Mouse (Mus musculus): Measurements from ENCODE around the gene Myo6. TPM values are rescaled to one million over a fixed set of nuclear protein-coding genes. Genes with fewer than 3 reads are reported as not detected.

Myo6 gene
- polyA plus RNA-seq, 1 experiment from 2014 or later: 23.1 TPM

DNA sequence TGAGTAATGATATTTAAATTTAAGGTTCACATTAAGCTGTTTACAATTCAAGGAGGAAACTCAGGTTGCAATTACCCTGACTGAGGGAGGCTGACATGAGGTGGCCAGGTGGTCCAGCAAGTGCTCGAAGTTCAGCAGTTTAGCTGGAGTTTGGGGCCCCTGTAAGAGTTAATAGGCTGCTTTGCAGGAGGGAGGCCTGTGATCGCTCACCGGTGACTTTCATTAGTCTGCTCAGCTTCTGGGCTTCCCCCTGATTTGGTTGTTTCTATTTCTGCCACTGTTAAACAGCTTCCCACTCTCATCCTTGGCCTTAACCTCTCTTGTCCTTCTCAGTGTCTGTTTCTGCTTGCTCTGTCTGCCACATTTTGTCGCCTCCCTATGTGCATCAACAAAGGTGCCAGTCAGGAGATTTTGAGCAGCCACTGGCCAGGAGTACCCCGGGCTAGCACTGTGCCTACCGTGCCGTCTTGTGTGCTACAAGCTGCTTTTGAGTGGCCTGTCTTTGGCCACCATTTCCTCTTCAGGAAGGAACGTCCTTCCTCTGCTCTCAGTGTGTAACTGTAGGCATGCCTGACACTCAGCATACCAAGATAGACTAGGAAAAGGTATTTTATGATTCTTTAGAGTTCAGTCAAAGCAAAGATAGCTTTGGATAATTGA is 97.7 kb downstream of the Myo6 start:
- no peaks in the 10 kb centered on the region for H3K4me1 ChIP-seq (ENCODE audit: insufficient read depth, low read depth, low read length)
- no peak for TF ChIP-seq CTCF (IDR thresholded peaks at IDR 0.05)
- no peak for TF ChIP-seq EP300 (IDR thresholded peaks at IDR 0.05)

DNA sequence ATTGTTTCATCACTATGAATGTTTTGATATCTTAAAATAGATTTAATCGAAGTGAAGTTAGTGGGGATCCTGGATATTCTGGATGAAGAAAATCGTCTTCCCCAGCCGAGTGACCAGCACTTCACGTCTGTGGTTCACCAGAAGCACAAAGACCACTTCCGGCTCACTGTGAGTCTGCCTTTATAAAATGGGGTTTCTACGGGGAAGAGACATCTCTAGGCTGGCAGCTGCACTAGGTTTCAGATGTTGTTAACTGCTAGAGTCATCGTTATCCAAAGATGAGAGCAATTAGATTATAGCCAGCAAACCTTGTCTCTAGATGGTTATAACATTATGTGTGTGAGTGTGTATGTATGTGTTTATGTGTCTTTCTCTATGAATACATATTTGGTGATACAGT is 101.3 kb downstream of the Myo6 start:
- Histone ChIP-seq H3K27me3 (replicated peaks; ENCODE audit: insufficient read depth, low read length) (no peaks in the 10 kb centered on the region), H3K4me3 (ENCODE audit: low read depth, low read length) (no peak overlapping the region), H3K36me3 (ENCODE audit: insufficient read depth, low read length) (peaks cover 7% of the 10 kb centered on the region; the same call in 1 of the 2 replicates), H3K9ac (replicated peaks; ENCODE audit: low read depth) (no peak overlapping the region), H3K9me3 (ENCODE audit: low read length) (no peaks in the 10 kb centered on the region), H3K27ac (ENCODE audit: low read length) (no peak overlapping the region), H3K4me1 (ENCODE audit: insufficient read depth, low read depth, low read length) (no peaks in the 10 kb centered on the region), H3K4me2 (replicated peaks; ENCODE audit: low read depth, low read length) (no peak overlapping the region)
- no peak for TF ChIP-seq CTCF (IDR thresholded peaks at IDR 0.05)
- TF ChIP-seq EP300 (IDR thresholded peaks at IDR 0.05): no peak
- no peak for DNase-seq (ENCODE audit: low spot score)
- ATAC-seq: no peak
- WGBS: 86% methylated on average over 7 of the region's 7 CpGs

More for the DNA sequence above, 97.7 kb downstream of the Myo6 start:
- WGBS: 45% methylated on average over 8 of the region's 8 CpGs
- no peak for DNase-seq (ENCODE audit: low spot score)
- Histone ChIP-seq H3K27me3 (replicated peaks; ENCODE audit: insufficient read depth, low read length) (no peaks in the 10 kb centered on the region), H3K9me3 (ENCODE audit: low read length) (no peaks in the 10 kb centered on the region), H3K4me3 (ENCODE audit: low read depth, low read length) (no peak overlapping the region), H3K36me3 (ENCODE audit: insufficient read depth, low read length) (peaks cover 7% of the 10 kb centered on the region; the same call in 1 of the 2 replicates), H3K9ac (replicated peaks; ENCODE audit: low read depth) (no peak overlapping the region), H3K4me2 (replicated peaks; ENCODE audit: low read depth, low read length) (no peak overlapping the region), H3K27ac (ENCODE audit: low read length) (no peak overlapping the region)
- no peak for ATAC-seq

DNA sequence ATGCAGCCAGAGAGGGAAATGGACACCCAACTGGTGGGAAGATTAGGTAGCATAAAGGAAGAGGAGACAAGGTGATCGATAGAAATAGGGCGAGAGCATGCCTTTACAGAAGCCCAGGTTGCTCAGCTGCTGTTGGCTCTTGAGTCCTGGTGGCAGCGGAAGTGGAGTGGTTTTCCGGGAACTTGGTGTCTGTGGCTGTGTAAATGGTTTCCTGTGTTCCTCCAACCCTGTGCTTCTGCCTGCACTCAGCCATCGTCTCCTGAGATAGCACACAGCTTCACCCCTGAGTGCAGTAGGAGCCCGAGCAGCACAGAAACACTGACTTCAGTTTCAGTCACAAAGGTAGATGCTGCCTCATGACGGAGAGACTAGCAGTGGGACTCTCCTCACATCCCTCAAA is 101.7 kb downstream of the Myo6 start:
- Histone ChIP-seq H3K4me2 (replicated peaks; ENCODE audit: low read depth, low read length) (no peak overlapping the region), H3K27me3 (replicated peaks; ENCODE audit: insufficient read depth, low read length) (no peaks in the 10 kb centered on the region), H3K9me3 (ENCODE audit: low read length) (no peaks in the 10 kb centered on the region), H3K4me3 (ENCODE audit: low read depth, low read length) (no peak overlapping the region), H3K36me3 (ENCODE audit: insufficient read depth, low read length) (peaks cover 7% of the 10 kb centered on the region; the same call in 1 of the 2 replicates), H3K4me1 (ENCODE audit: insufficient read depth, low read depth, low read length) (no peaks in the 10 kb centered on the region), H3K27ac (ENCODE audit: low read length) (no peak overlapping the region), H3K9ac (replicated peaks; ENCODE audit: low read depth) (no peak overlapping the region)
- 75% methylated on average over 7 of the region's 7 CpGs for WGBS
- no peak for TF ChIP-seq EP300 (IDR thresholded peaks at IDR 0.05)
- TF ChIP-seq CTCF (IDR thresholded peaks at IDR 0.05): no peak
- ATAC-seq: no peak
- DNase-seq (ENCODE audit: low spot score): no peak

GRCm38 (mm10) chr9:80269596-80269995 is 104.8 kb downstream of the Myo6 start:
- no peaks in the 10 kb centered on the region for H3K4me1 ChIP-seq (ENCODE audit: insufficient read depth, low read depth, low read length)
- no peak overlapping the region for H3K4me2 ChIP-seq (replicated peaks; ENCODE audit: low read depth, low read length)
- ATAC-seq (no peak), DNase-seq (ENCODE audit: low spot score) (no peak)
- 75% methylated on average over 8 of the region's 8 CpGs for WGBS
- H3K27ac ChIP-seq (ENCODE audit: low read length): no peak overlapping the region
- H3K27me3 ChIP-seq (replicated peaks; ENCODE audit: insufficient read depth, low read length): no peaks in the 10 kb centered on the region
- H3K9ac ChIP-seq (replicated peaks; ENCODE audit: low read depth): no peak overlapping the region
- peaks cover 7% of the 10 kb centered on the region; the same call in 1 of the 2 replicates for H3K36me3 ChIP-seq (ENCODE audit: insufficient read depth, low read length)
- TF ChIP-seq EP300 (IDR thresholded peaks at IDR 0.05) (no peak), CTCF (IDR thresholded peaks at IDR 0.05) (no peak)
- H3K9me3 ChIP-seq (ENCODE audit: low read length): no peaks in the 10 kb centered on the region
- no peak overlapping the region for H3K4me3 ChIP-seq (ENCODE audit: low read depth, low read length)

DNA sequence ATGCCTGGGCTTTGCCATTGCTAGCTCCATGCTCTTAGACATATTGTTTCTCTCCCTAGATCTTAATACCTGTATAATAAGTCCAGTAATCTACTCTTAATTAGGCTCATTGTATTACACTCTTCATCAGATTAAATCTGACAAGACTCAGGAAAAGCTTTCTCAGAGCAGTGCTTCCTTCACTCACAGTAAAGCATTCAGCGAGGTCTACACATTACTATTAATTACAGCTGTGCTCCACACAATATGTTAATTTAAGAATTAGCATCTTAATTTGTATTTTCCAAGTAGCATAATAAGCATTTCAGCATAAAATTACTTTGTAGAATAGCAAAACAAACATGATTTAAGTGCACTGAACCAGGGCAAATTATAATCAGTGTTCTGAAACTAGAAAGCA is 108.1 kb downstream of the Myo6 start:
- no peak overlapping the region for H3K4me2 ChIP-seq (replicated peaks; ENCODE audit: low read depth, low read length)
- no peaks in the 10 kb centered on the region for H3K27me3 ChIP-seq (replicated peaks; ENCODE audit: insufficient read depth, low read length)
- no peak overlapping the region for H3K4me3 ChIP-seq (ENCODE audit: low read depth, low read length)
- no peak overlapping the region for H3K9ac ChIP-seq (replicated peaks; ENCODE audit: low read depth)
- H3K9me3 ChIP-seq (ENCODE audit: low read length): no peaks in the 10 kb centered on the region
- TF ChIP-seq CTCF (IDR thresholded peaks at IDR 0.05) (no peak), EP300 (IDR thresholded peaks at IDR 0.05) (no peak)
- H3K4me1 ChIP-seq (ENCODE audit: insufficient read depth, low read depth, low read length): no peaks in the 10 kb centered on the region
- H3K36me3 ChIP-seq (ENCODE audit: insufficient read depth, low read length): no peaks in the 10 kb centered on the region; the same call in 1 of the 2 replicates
- H3K27ac ChIP-seq (ENCODE audit: low read length): no peak overlapping the region
- WGBS: 96% methylated on average over 1 of the region's 1 CpGs
- DNase-seq (ENCODE audit: low spot score) (no peak), ATAC-seq (no peak)

GRCm38 (mm10) chr9:80275053-80275771 is 110.4 kb downstream of the Myo6 start:
- H3K27me3 ChIP-seq (replicated peaks; ENCODE audit: insufficient read depth, low read length): no peaks in the 10 kb centered on the region
- no peak overlapping the region for H3K4me3 ChIP-seq (ENCODE audit: low read depth, low read length)
- H3K4me2 ChIP-seq (replicated peaks; ENCODE audit: low read depth, low read length): no peak overlapping the region
- no peak overlapping the region for H3K27ac ChIP-seq (ENCODE audit: low read length)
- no peaks in the 10 kb centered on the region for H3K9me3 ChIP-seq (ENCODE audit: low read length)
- DNase-seq (ENCODE audit: low spot score) (peak; percentile 75), ATAC-seq (peak; percentile 84)
- TF ChIP-seq CTCF (IDR thresholded peaks at IDR 0.05): no peak
- peak; percentile 42; the same call in 1 of the 2 replicates for TF ChIP-seq EP300 (IDR thresholded peaks at IDR 0.05)
- H3K36me3 ChIP-seq (ENCODE audit: insufficient read depth, low read length): no peaks in the 10 kb centered on the region; the same call in 1 of the 2 replicates
- H3K4me1 ChIP-seq (ENCODE audit: insufficient read depth, low read depth, low read length): no peaks in the 10 kb centered on the region
- no peak overlapping the region for H3K9ac ChIP-seq (replicated peaks; ENCODE audit: low read depth)
- WGBS: 55% methylated on average over 8 of the region's 8 CpGs

Data from lung, postnatal 0 days (tissue).